Mouse (Mus musculus) stomach, postnatal 0 days (tissue): ENCODE measurements at regions not wholly inside any gene's neighbourhood (a gene's known extent, or its start where the extent isn't known, plus 50 kb on each side); places are given as distances from the start of the nearest gene placed in this dataset.

Experiments
- CTCF ChIP-seq: IDR thresholded peaks from 2 replicates; pipeline ENCODE4 v1.5.1; 2016; ENCODE audit warnings: antibody characterized with exemption, low read depth, mild to moderate bottlenecking, moderate library complexity
- EP300 ChIP-seq: optimal IDR thresholded peaks from 2 replicates; pipeline ENCODE3; 2016; ENCODE audit warnings: antibody characterized with exemption

DNA sequence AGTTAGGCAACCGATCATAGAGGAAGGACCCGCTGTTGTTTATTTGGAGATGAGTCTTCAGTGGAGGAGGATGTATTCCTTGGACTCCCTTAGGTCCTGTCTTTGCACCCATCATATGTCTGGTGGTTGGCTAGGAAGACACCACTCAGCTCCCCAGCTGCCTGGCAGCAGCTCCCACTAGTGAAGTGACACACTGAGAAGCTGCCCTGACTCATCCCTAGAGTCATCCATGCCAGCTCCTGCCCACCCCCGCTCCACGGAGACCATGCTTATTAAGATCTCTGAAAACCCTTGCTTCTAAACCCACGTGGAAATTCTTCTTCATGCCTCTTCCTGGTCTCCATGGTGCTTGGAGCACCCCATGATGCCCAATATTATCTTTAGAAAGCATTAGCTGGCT, 69.4 kb upstream of the Ado start:
- TF ChIP-seq CTCF (no peak), EP300 (no peak)
